Mouse (Mus musculus) hindbrain, embryonic 14.5 days (tissue): ENCODE measurements around the gene Prelid3b. TPM values are rescaled to one million over a fixed set of nuclear protein-coding genes. Genes with fewer than 3 reads are reported as not detected.

Experiments
- ATAC-seq: fragments of 200-750 bp; cut with Nextera tagmentation; 2 replicates; pipeline ENCODE4 v1.8.0; 2017; ENCODE audit warnings: moderate number of reproducible peaks, mild to moderate bottlenecking, moderate TSS enrichment, moderate library complexity; ENCODE audit not compliant: low FRiP score
- DNase-seq: peaks from one replicate; pipeline ENCODE4 v3.0.0-alpha.2; 2015; ENCODE audit warnings: low spot score
- H3K27ac ChIP-seq: fragments of 300-500 bp; sonication (generic); 2 replicates; pipeline ENCODE4 v1.5.1; 2014; ENCODE audit warnings: mild to moderate bottlenecking, moderate library complexity
- H3K27me3 ChIP-seq: fragments of 300-500 bp; sonication (generic); 2 replicates; pipeline ENCODE4 v1.6.1; 2014; ENCODE audit warnings: mild to moderate bottlenecking, low read length, mixed read lengths; ENCODE audit not compliant: control insufficient read depth, insufficient read depth
- H3K36me3 ChIP-seq: fragments of 300-500 bp; sonication (generic); replicated peaks from 2 replicates; pipeline ENCODE4 v1.6.1; 2014; ENCODE audit not compliant: control insufficient read depth, insufficient read depth
- H3K4me1 ChIP-seq: fragments of 300-500 bp; sonication (generic); replicated peaks from 2 replicates; pipeline ENCODE4 v1.6.1; 2014; ENCODE audit warnings: antibody characterized with exemption, low read length, mixed read lengths; ENCODE audit not compliant: control insufficient read depth, insufficient read depth
- H3K4me2 ChIP-seq: fragments of 300-500 bp; sonication (generic); replicated peaks from 2 replicates; pipeline ENCODE4 v1.6.1; 2014; ENCODE audit warnings: mild to moderate bottlenecking, moderate library complexity
- H3K4me3 ChIP-seq: fragments of 300-500 bp; sonication (generic); replicated peaks from 2 replicates; pipeline ENCODE4 v1.5.1; 2014; ENCODE audit warnings: mild to moderate bottlenecking, low read length
- H3K9ac ChIP-seq: fragments of 300-500 bp; sonication (generic); 2 replicates; pipeline ENCODE4 v1.6.1; 2014
- H3K9me3 ChIP-seq: fragments of 300-500 bp; sonication (generic); 2 replicates; pipeline ENCODE4 v1.6.1; 2016; ENCODE audit warnings: low read length; ENCODE audit not compliant: control insufficient read depth
- WGBS: fragments of 180-500 bp; shearing (Covaris S2); extraction: QIAGEN DNeasy Blood & Tissue Kit; methylation state at CpG from one replicate; pipeline ENCODE4 v1.1.7; 2014; 5-methylcytosine and 5-hydroxymethylcytosine counted together
- polyA plus RNA-seq: library from polyadenylated mRNA; unstranded; fragments of >200 nt; fragmentation: Nextera tagmentation; extraction: Ambion mirVana; gene quantifications from 2 replicates; pipeline ENCODE4 v1.2.1, GENCODE M21; 2014

Prelid3b gene
- polyA plus RNA-seq, 1 experiment from 2014 or later = 108 TPM

DNA sequence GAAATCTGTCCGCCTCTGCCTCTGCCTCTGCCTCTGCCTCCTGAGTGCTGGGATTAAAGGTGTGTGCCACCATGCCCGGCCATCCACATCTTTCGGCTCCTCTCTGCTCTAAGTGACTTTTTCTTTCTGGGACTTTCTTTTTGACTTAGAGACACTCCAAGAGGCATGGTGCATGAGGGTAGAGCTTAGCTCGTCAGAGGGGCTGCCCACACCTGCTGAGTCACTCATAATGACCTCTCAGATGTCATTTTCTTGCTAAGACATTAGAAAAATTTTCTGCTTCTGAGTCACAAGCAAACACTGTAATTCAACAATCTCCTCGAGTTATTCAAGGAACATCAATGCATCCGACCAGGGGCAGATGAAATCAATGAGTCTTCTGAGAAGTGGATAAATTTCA is 27.9 kb downstream of the Prelid3b start:
- WGBS = 87% methylated on average over 6 of the region's 6 CpGs
- H3K9me3 ChIP-seq = no peaks in the 10 kb centered on the region
- no peaks in the 10 kb centered on the region for H3K27me3 ChIP-seq
- H3K4me1 ChIP-seq = no peaks in the 10 kb centered on the region
- H3K4me3 ChIP-seq = no peak overlapping the region
- no peak overlapping the region for H3K9ac ChIP-seq
- no peak for DNase-seq
- ATAC-seq = no peak
- no peak overlapping the region for H3K27ac ChIP-seq
- H3K36me3 ChIP-seq = no peaks in the 10 kb centered on the region
- H3K4me2 ChIP-seq = no peak overlapping the region

DNA sequence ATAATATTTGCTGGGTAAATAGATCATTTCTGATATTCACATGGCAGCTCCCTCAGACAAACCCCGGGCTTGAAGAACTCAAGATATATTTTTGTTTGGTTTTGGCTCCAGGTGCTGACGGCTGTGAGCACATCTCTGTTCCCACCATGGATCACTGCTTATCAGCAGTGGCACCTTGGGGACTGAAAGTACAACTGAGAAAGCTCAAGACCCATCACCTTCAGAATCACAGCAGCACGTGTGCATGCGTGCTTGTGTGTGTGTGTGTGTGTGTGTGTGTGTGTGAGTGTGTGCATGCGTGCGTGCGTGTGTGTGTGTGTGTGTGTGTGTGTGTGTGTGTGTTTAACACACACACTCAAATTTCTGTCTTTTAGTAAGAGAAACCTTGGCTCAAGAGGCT is 28.5 kb downstream of the Prelid3b start:
- no peaks in the 10 kb centered on the region for H3K27me3 ChIP-seq
- no peaks in the 10 kb centered on the region for H3K4me1 ChIP-seq
- H3K36me3 ChIP-seq = no peaks in the 10 kb centered on the region
- no peak overlapping the region for H3K4me3 ChIP-seq
- DNase-seq (no peak), ATAC-seq (no peak)
- no peaks in the 10 kb centered on the region for H3K9me3 ChIP-seq
- no peak overlapping the region for H3K27ac ChIP-seq
- no peak overlapping the region for H3K4me2 ChIP-seq
- WGBS = 89% methylated on average over 7 of the region's 7 CpGs
- no peak overlapping the region for H3K9ac ChIP-seq

DNA sequence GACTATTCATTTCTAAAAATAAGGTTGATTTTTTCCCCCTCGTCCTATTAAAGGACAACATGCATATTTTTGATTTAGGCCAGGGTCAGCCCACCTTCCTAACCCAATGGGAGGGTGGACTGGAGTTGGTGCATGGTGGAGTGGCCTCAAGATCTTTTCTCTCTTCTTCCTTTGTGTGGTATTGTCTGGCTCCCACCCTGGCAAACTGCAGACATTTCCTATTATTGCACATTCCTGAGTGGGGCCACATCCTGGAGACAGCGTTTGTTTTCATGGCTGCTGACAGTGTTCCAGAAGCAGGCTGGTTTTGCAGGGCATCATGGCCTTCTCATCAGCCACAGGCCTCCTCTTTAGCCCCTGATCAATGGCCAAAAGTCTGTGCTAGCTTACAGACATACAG is 29.8 kb downstream of the Prelid3b start:
- ATAC-seq (no peak), DNase-seq (no peak)
- WGBS = 39% methylated on average over 2 of the region's 2 CpGs

DNA sequence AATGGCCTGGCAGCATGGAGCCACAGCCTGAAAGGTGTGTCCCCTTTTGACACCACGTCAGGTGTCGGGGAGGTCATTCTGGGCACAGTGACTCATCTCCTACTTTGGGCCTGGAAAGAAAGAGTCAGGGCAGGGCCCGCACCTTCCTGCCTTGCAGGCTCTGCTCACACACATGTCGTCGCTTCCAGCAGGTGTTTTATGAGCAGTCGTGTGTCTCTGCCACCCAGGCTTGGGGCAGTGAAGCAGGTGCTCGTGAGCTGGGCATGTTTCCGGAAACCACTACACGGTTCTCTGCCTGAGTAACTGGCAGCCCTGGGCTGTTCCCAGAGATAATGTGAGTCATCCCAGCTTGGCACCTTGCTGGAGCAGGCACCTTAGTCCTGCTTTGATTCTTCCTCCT is 30.4 kb downstream of the Prelid3b start:
- peaks cover 15% of the 10 kb centered on the region for H3K4me1 ChIP-seq
- ATAC-seq (no peak), DNase-seq (no peak)
- no peaks in the 10 kb centered on the region for H3K9me3 ChIP-seq
- H3K36me3 ChIP-seq = no peaks in the 10 kb centered on the region
- H3K27ac ChIP-seq = no peak overlapping the region
- no peak overlapping the region for H3K9ac ChIP-seq
- H3K27me3 ChIP-seq = no peaks in the 10 kb centered on the region
- no peak overlapping the region for H3K4me2 ChIP-seq
- H3K4me3 ChIP-seq = no peak overlapping the region
- 86% methylated on average over 8 of the region's 9 CpGs for WGBS

More for the DNA sequence above, 29.8 kb downstream of the Prelid3b start:
- no peaks in the 10 kb centered on the region for H3K27me3 ChIP-seq
- peaks cover 12% of the 10 kb centered on the region for H3K4me1 ChIP-seq
- H3K27ac ChIP-seq = no peak overlapping the region
- no peaks in the 10 kb centered on the region for H3K9me3 ChIP-seq
- no peak overlapping the region for H3K4me3 ChIP-seq
- no peak overlapping the region for H3K9ac ChIP-seq
- H3K4me2 ChIP-seq = no peak overlapping the region
- no peaks in the 10 kb centered on the region for H3K36me3 ChIP-seq

DNA sequence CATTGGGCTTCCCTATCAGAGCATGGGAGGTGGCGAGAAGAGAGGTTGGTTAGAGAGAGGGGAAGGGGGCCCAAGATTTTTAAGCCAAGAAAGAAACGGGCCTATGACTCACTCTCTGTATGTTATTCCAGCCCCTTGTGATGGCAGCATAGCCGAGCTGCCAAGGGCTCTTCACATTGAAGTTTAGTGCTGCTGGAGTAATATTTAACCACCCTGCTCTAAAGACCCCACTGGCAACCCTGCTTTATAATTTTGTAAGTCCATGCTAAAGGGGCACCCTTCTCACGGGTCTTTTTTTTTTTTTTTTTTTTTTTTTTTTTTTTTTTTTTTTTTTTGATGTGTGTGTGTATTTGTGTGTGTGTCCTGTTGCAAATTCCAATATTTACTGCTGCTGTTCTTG is 31.0 kb downstream of the Prelid3b start:
- H3K27ac ChIP-seq = no peak overlapping the region

DNA sequence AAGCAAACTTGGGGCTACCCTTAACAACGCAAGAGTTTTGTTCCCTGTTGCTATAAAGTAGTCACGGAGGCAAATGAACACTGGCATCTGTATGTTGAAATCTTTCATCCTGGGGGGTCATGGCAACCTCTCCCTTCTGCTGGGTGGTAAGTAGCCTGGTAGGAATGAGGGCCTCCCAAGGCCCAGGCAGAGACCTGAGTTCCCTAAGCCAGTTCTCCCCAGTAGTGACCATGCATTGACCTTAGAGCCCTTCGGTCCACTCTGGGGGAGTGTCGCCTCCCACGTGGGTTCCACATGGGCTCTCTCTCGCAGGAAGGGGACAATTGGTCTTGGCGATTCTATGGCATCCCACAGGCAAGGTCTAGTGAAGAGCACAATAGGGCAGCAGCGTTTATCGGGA is 32.9 kb downstream of the Prelid3b start:
- no peaks in the 10 kb centered on the region for H3K36me3 ChIP-seq
- H3K4me2 ChIP-seq = no peak overlapping the region
- no peaks in the 10 kb centered on the region for H3K9me3 ChIP-seq
- H3K27ac ChIP-seq = no peak overlapping the region
- H3K9ac ChIP-seq = no peak overlapping the region
- ATAC-seq (no peak), DNase-seq (no peak)
- peaks cover 15% of the 10 kb centered on the region for H3K4me1 ChIP-seq
- no peaks in the 10 kb centered on the region for H3K27me3 ChIP-seq
- H3K4me3 ChIP-seq = no peak overlapping the region
- 75% methylated on average over 9 of the region's 9 CpGs for WGBS

More for the DNA sequence above, 31.0 kb downstream of the Prelid3b start:
- Histone ChIP-seq H3K36me3 (no peaks in the 10 kb centered on the region), H3K4me1 (peaks cover 15% of the 10 kb centered on the region), H3K9ac (no peak overlapping the region), H3K4me3 (no peak overlapping the region), H3K4me2 (no peak overlapping the region), H3K27me3 (no peaks in the 10 kb centered on the region), H3K9me3 (no peaks in the 10 kb centered on the region)
- 88% methylated on average over 4 of the region's 4 CpGs for WGBS
- DNase-seq (no peak), ATAC-seq (no peak)

DNA sequence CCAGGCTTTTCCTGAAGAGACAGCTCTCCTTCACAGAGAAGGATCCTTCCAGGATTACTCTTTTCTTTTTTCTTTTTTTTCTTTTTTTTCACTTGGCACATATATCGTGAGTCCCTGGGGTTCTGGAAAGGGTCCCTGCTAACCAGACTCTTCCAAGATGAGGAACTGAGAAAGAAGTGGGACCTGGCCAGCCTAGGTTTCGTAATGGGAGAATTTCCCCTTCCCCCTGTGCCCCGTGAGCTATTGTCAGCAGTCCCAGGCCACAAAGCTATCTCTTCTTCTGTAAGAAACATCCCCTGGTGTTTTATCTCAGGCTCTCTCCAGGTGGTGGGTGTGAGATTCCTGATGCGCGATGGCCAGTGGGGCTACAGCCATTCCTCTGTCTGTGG is 33.4 kb downstream of the Prelid3b start:
- H3K9ac ChIP-seq = no peak overlapping the region
- 52% methylated on average over 5 of the region's 5 CpGs for WGBS

DNA sequence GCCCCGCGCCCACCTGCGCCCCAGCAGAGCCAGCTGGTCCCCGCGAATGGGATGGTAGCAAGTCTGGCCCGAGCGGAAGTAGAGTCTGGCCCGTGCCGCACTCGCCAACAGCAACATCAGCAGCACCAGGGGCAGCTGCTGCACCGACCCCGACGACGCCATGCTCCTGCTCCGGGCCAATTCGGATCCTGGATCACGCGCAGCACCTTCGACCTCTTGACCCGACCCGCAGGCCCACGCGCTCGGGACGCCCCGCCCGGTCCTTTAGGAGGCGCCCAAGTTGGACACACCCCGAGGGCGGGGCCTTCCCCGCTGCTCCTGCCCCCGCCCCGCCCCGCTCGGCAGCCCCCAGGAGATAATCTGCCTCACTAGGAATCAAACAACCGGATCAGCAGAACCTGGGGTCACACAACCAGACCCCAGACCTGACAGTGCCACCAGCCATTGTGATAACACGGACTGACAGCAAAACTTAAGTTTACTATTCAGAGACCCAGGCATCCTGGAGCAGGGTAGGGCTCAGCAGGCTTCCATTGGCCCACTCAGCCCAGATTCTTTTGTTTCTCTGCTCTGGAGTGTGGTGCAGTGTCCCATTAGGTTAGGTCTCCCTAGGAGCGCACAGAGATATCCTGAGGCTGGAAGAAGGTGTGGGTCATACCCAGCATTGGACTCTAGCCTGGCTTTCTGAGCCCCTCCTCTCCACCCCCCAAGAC is 34.0 kb downstream of the Prelid3b start, which contains the start of gene Ctsz:
Gene Ctsz, minus strand, starts transcription at position 303 of the 713 bp plus-strand sequence.
- ATAC-seq (peak; percentile 78), DNase-seq (no peak)
- no peaks in the 10 kb centered on the region for H3K36me3 ChIP-seq
- H3K9me3 ChIP-seq = no peaks in the 10 kb centered on the region
- H3K4me3 ChIP-seq = peak within 1 kb of the TSS; percentile 41
- H3K4me1 ChIP-seq = peaks cover 15% of the 10 kb centered on the region
- H3K27me3 ChIP-seq = no peaks in the 10 kb centered on the region
- peak within 1 kb of the TSS; percentile 71 for H3K4me2 ChIP-seq
- H3K9ac ChIP-seq = peak within 1 kb of the TSS; percentile 59
- 1% methylated on average over 38 of the region's 38 CpGs for WGBS
- no peak within 1 kb of the TSS for H3K27ac ChIP-seq

More for the DNA sequence above, 33.4 kb downstream of the Prelid3b start:
- DNase-seq = no peak
- Histone ChIP-seq H3K27ac (no peak overlapping the region), H3K27me3 (no peaks in the 10 kb centered on the region), H3K4me2 (peak overlapping the region; percentile 71), H3K4me3 (no peak overlapping the region), H3K36me3 (no peaks in the 10 kb centered on the region), H3K9me3 (no peaks in the 10 kb centered on the region), H3K4me1 (peaks cover 15% of the 10 kb centered on the region)
- ATAC-seq = no peak

DNA sequence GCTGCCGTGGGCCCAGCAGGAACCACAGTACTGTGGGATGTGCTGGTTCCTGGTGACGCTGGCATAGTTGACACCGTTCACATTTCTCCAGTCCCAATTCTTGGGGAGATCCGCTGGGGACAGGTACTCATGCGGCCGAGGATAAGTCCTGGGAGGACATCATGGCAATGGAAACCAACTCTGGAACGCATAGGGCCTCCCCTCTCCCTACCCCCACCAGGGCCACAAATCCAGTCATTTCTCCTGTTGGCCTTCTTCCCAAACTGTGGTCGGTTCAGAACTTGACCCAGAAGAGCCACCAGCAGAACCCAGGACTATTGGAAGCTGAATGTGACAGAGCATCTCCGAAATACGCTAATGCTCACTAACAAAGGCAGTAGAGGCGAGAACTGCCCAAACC is 34.7 kb downstream of the Prelid3b start:
- Histone ChIP-seq H3K36me3 (no peaks in the 10 kb centered on the region), H3K27me3 (no peaks in the 10 kb centered on the region), H3K9me3 (no peaks in the 10 kb centered on the region), H3K27ac (no peak overlapping the region), H3K9ac (peak overlapping the region; percentile 59), H3K4me3 (peak overlapping the region; percentile 41), H3K4me1 (peaks cover 15% of the 10 kb centered on the region), H3K4me2 (peak overlapping the region; percentile 71)
- no peak for DNase-seq
- WGBS = 66% methylated on average over 11 of the region's 11 CpGs
- no peak for ATAC-seq

DNA sequence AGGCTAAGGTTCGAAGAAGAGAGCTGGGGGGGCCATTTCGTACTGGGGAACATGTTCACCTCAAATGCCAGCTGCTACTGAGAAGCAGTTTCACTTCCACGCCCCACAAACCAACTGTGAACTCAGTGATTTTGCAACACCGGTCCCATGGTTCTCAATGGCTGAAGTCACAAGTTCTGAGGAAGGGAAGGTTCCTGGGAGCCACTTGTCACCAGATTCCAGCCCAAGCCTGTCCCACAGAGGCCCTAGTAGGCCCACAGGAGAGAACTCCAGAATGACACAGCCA is 35.2 kb downstream of the Prelid3b start:
- Histone ChIP-seq H3K27ac (no peak overlapping the region), H3K36me3 (no peaks in the 10 kb centered on the region; the same call in 1 of the 2 replicates), H3K4me1 (peaks cover 15% of the 10 kb centered on the region), H3K9ac (no peak overlapping the region), H3K4me2 (peak overlapping the region; percentile 71), H3K9me3 (no peaks in the 10 kb centered on the region), H3K4me3 (no peak overlapping the region), H3K27me3 (no peaks in the 10 kb centered on the region)
- DNase-seq = no peak
- ATAC-seq = no peak
- 96% methylated on average over 4 of the region's 4 CpGs for WGBS
